Mouse (Mus musculus): ENCODE data around the gene Tmem102. TPM values are rescaled to one million over a fixed set of nuclear protein-coding genes. Genes with fewer than 3 reads are reported as not detected.

Gene Tmem102
- polyA plus RNA-seq, 1 experiment from 2014 or later = 0.88 TPM

- H3K4me1 ChIP-seq (ENCODE audit: control insufficient read depth, insufficient read depth, low read length) = peaks cover 27% of the 10 kb centered on the region
These were observed 44.6 kb downstream of the Tmem102 start for GRCm38 (mm10) chr11:69760901-69761200.

GRCm38 (mm10) chr11:69760160-69760900 lies 45.1 kb downstream of the Tmem102 start:
- Histone ChIP-seq H3K9ac (ENCODE audit: low read length) (peak overlapping the region; percentile 63), H3K4me1 (ENCODE audit: control insufficient read depth, insufficient read depth, low read length) (peaks cover 28% of the 10 kb centered on the region), H3K27ac (ENCODE audit: low read depth, low read length) (peak overlapping the region; percentile 92), H3K4me3 (ENCODE audit: low read depth, low read length) (peak overlapping the region; percentile 59; the same call in 1 of the 2 replicates), H3K36me3 (ENCODE audit: control insufficient read depth, insufficient read depth, low read length) (no peaks in the 10 kb centered on the region), H3K27me3 (ENCODE audit: control insufficient read depth, insufficient read depth, low read length) (no peaks in the 10 kb centered on the region), H3K9me3 (ENCODE audit: control insufficient read depth, low read length) (no peaks in the 10 kb centered on the region), H3K4me2 (ENCODE audit: low read depth) (peak overlapping the region; percentile 93)
- no peak for ATAC-seq (ENCODE audit: insufficient read depth, low FRiP score, low TSS enrichment)
- DNase-seq (ENCODE audit: low spot score) = no peak
- 80% methylated on average over 14 of the region's 14 CpGs for whole genome bisulfite sequencing

More at GRCm38 (mm10) chr11:69760901-69761200, 44.6 kb downstream of the Tmem102 start:
- Histone ChIP-seq H3K27ac (ENCODE audit: low read depth, low read length) (peak overlapping the region; percentile 92; the same call in 1 of the 2 replicates), H3K4me3 (ENCODE audit: low read depth, low read length) (no peak overlapping the region), H3K4me2 (ENCODE audit: low read depth) (no peak overlapping the region), H3K36me3 (ENCODE audit: control insufficient read depth, insufficient read depth, low read length) (no peaks in the 10 kb centered on the region), H3K27me3 (ENCODE audit: control insufficient read depth, insufficient read depth, low read length) (no peaks in the 10 kb centered on the region), H3K9ac (ENCODE audit: low read length) (no peak overlapping the region), H3K9me3 (ENCODE audit: control insufficient read depth, low read length) (no peaks in the 10 kb centered on the region)
- WGBS = 92% methylated on average over 7 of the region's 7 CpGs
- DNase-seq (ENCODE audit: low spot score) = no peak
- no peak for ATAC-seq (ENCODE audit: insufficient read depth, low FRiP score, low TSS enrichment)

GRCm38 (mm10) chr11:69758971-69759721 lies 46.3 kb downstream of the Tmem102 start:
- WGBS = under 1% methylated on average over 37 of the region's 37 CpGs
- H3K9me3 ChIP-seq (ENCODE audit: control insufficient read depth, low read length) = no peaks in the 10 kb centered on the region
- H3K4me3 ChIP-seq (ENCODE audit: low read depth, low read length) = peak overlapping the region; percentile 59
- H3K27ac ChIP-seq (ENCODE audit: low read depth, low read length) = peak overlapping the region; percentile 92
- H3K4me1 ChIP-seq (ENCODE audit: control insufficient read depth, insufficient read depth, low read length) = peaks cover 30% of the 10 kb centered on the region
- H3K27me3 ChIP-seq (ENCODE audit: control insufficient read depth, insufficient read depth, low read length) = no peaks in the 10 kb centered on the region
- peak; percentile 89 for ATAC-seq (ENCODE audit: insufficient read depth, low FRiP score, low TSS enrichment)
- DNase-seq (ENCODE audit: low spot score) = peak; percentile 92
- H3K9ac ChIP-seq (ENCODE audit: low read length) = peak overlapping the region; percentile 63
- H3K4me2 ChIP-seq (ENCODE audit: low read depth) = peak overlapping the region; percentile 93
- H3K36me3 ChIP-seq (ENCODE audit: control insufficient read depth, insufficient read depth, low read length) = no peaks in the 10 kb centered on the region

- no peaks in the 10 kb centered on the region for H3K27me3 ChIP-seq (ENCODE audit: control insufficient read depth, insufficient read depth, low read length)
- H3K36me3 ChIP-seq (ENCODE audit: control insufficient read depth, insufficient read depth, low read length) = no peaks in the 10 kb centered on the region
- no peaks in the 10 kb centered on the region for H3K9me3 ChIP-seq (ENCODE audit: control insufficient read depth, low read length)
- DNase-seq (ENCODE audit: low spot score) (peak; percentile 99), ATAC-seq (ENCODE audit: insufficient read depth, low FRiP score, low TSS enrichment) (peak; percentile 95)
- peak within 1 kb of the TSS; percentile 92 for H3K27ac ChIP-seq (ENCODE audit: low read depth, low read length)
- H3K4me1 ChIP-seq (ENCODE audit: control insufficient read depth, insufficient read depth, low read length) = peaks cover 30% of the 10 kb centered on the region
- peak within 1 kb of the TSS; percentile 93 for H3K4me2 ChIP-seq (ENCODE audit: low read depth)
- H3K9ac ChIP-seq (ENCODE audit: low read length) = peak within 1 kb of the TSS; percentile 63
- peak within 1 kb of the TSS; percentile 59 for H3K4me3 ChIP-seq (ENCODE audit: low read depth, low read length)
- WGBS = 0% methylated on average over 36 of the region's 36 CpGs
These were observed 46.9 kb downstream of the Tmem102 start, which contains the start of gene Polr2a for GRCm38 (mm10) chr11:69758478-69758970. Gene Polr2a, minus strand, starts transcription at chr11:69758637.

- Histone ChIP-seq H3K9me3 (ENCODE audit: control insufficient read depth, low read length) (no peaks in the 10 kb centered on the region), H3K36me3 (ENCODE audit: control insufficient read depth, insufficient read depth, low read length) (no peaks in the 10 kb centered on the region), H3K4me3 (ENCODE audit: low read depth, low read length) (peak overlapping the region; percentile 59), H3K9ac (ENCODE audit: low read length) (peak overlapping the region; percentile 63), H3K27ac (ENCODE audit: low read depth, low read length) (peak overlapping the region; percentile 92), H3K4me2 (ENCODE audit: low read depth) (peak overlapping the region; percentile 93), H3K27me3 (ENCODE audit: control insufficient read depth, insufficient read depth, low read length) (no peaks in the 10 kb centered on the region), H3K4me1 (ENCODE audit: control insufficient read depth, insufficient read depth, low read length) (peaks cover 30% of the 10 kb centered on the region)
- ATAC-seq (ENCODE audit: insufficient read depth, low FRiP score, low TSS enrichment) = peak; percentile 79
- peak; percentile 95 for DNase-seq (ENCODE audit: low spot score)
- whole genome bisulfite sequencing = 0% methylated on average over 22 of the region's 26 CpGs
These were observed 47.4 kb downstream of the Tmem102 start for GRCm38 (mm10) chr11:69758090-69758456.

GRCm38 (mm10) chr11:69757303-69758089 lies 47.9 kb downstream of the Tmem102 start:
- peak overlapping the region; percentile 63 for H3K9ac ChIP-seq (ENCODE audit: low read length)
- peaks cover 30% of the 10 kb centered on the region for H3K4me1 ChIP-seq (ENCODE audit: control insufficient read depth, insufficient read depth, low read length)
- no peaks in the 10 kb centered on the region for H3K36me3 ChIP-seq (ENCODE audit: control insufficient read depth, insufficient read depth, low read length)
- 49% methylated on average over 9 of the region's 9 CpGs for WGBS
- ATAC-seq (ENCODE audit: insufficient read depth, low FRiP score, low TSS enrichment) (no peak), DNase-seq (ENCODE audit: low spot score) (no peak)
- peak overlapping the region; percentile 92; the same call in 1 of the 2 replicates for H3K27ac ChIP-seq (ENCODE audit: low read depth, low read length)
- H3K4me3 ChIP-seq (ENCODE audit: low read depth, low read length) = peak overlapping the region; percentile 59
- H3K27me3 ChIP-seq (ENCODE audit: control insufficient read depth, insufficient read depth, low read length) = no peaks in the 10 kb centered on the region
- H3K9me3 ChIP-seq (ENCODE audit: control insufficient read depth, low read length) = no peaks in the 10 kb centered on the region
- peak overlapping the region; percentile 93 for H3K4me2 ChIP-seq (ENCODE audit: low read depth)

- no peak overlapping the region for H3K4me2 ChIP-seq (ENCODE audit: low read depth)
- DNase-seq (ENCODE audit: low spot score) (no peak), ATAC-seq (ENCODE audit: insufficient read depth, low FRiP score, low TSS enrichment) (no peak)
- no peaks in the 10 kb centered on the region for H3K36me3 ChIP-seq (ENCODE audit: control insufficient read depth, insufficient read depth, low read length)
- peaks cover 21% of the 10 kb centered on the region for H3K4me1 ChIP-seq (ENCODE audit: control insufficient read depth, insufficient read depth, low read length)
- H3K9me3 ChIP-seq (ENCODE audit: control insufficient read depth, low read length) = no peaks in the 10 kb centered on the region
- no peak overlapping the region for H3K9ac ChIP-seq (ENCODE audit: low read length)
- no peak overlapping the region for H3K4me3 ChIP-seq (ENCODE audit: low read depth, low read length)
- WGBS = 65% methylated on average over 3 of the region's 3 CpGs
- H3K27me3 ChIP-seq (ENCODE audit: control insufficient read depth, insufficient read depth, low read length) = no peaks in the 10 kb centered on the region
- no peak overlapping the region for H3K27ac ChIP-seq (ENCODE audit: low read depth, low read length)
These were observed 50.7 kb downstream of the Tmem102 start for GRCm38 (mm10) chr11:69754701-69755100.

- 91% methylated on average over 5 of the region's 5 CpGs for WGBS
- Histone ChIP-seq H3K27me3 (ENCODE audit: control insufficient read depth, insufficient read depth, low read length) (no peaks in the 10 kb centered on the region), H3K4me3 (ENCODE audit: low read depth, low read length) (no peak overlapping the region), H3K4me2 (ENCODE audit: low read depth) (no peak overlapping the region), H3K9me3 (ENCODE audit: control insufficient read depth, low read length) (no peaks in the 10 kb centered on the region), H3K9ac (ENCODE audit: low read length) (no peak overlapping the region), H3K36me3 (ENCODE audit: control insufficient read depth, insufficient read depth, low read length) (no peaks in the 10 kb centered on the region), H3K27ac (ENCODE audit: low read depth, low read length) (no peak overlapping the region), H3K4me1 (ENCODE audit: control insufficient read depth, insufficient read depth, low read length) (peaks cover 18% of the 10 kb centered on the region)
- ATAC-seq (ENCODE audit: insufficient read depth, low FRiP score, low TSS enrichment) (no peak), DNase-seq (ENCODE audit: low spot score) (no peak)
These were observed 51.2 kb downstream of the Tmem102 start for GRCm38 (mm10) chr11:69754233-69754632.
